Mouse (Mus musculus) brain, embryonic 14.5 days (tissue): ENCODE data around the gene Nell2. TPM values are rescaled to one million over a fixed set of nuclear protein-coding genes. Genes with fewer than 3 reads are reported as not detected.
A peak's percentile ranks its signal among the peaks of the same experiment; 100 is the strongest.

Experiments used
- DNase-seq: peaks from one replicate; pipeline ENCODE4 v3.0.0-alpha.2; 2011; ENCODE audit warnings: low read depth
- CTCF ChIP-seq: fragments of 200-500 bp; IDR thresholded peaks from 2 replicates; pipeline ENCODE4 v1.5.1; 2012; ENCODE audit warnings: inconsistent platforms, mild to moderate bottlenecking, moderate library complexity, borderline replicate concordance; ENCODE audit not compliant: insufficient read depth, insufficient read length; ENCODE audit errors: extremely low read depth
- POLR2A ChIP-seq: fragments of 200-500 bp; IDR thresholded peaks from 2 replicates; pipeline ENCODE4 v1.6.1; 2012; ENCODE audit warnings: mild to moderate bottlenecking, inconsistent platforms, borderline replicate concordance; ENCODE audit not compliant: poor library complexity, insufficient read depth, insufficient read length, severe bottlenecking; ENCODE audit errors: extremely low read depth
- polyA plus RNA-seq: library from polyadenylated mRNA; depleted of rRNA; stranded (reverse); fragments of >200 nt; gene quantifications from 2 replicates; pipeline ENCODE4 v1.2.3, GENCODE M21; 2012

Gene Nell2
- polyA plus RNA-seq, 1 experiment, result 168 TPM

GRCm38 (mm10) chr15:95316626-95317025 lies 211.7 kb downstream of the Nell2 start:
- no peak for DNase-seq
- no peak for TF ChIP-seq POLR2A
- no peak for TF ChIP-seq CTCF

GRCm38 (mm10) chr15:95314808-95315145 lies 213.6 kb downstream of the Nell2 start:
- TF ChIP-seq POLR2A (no peak), CTCF (no peak)

GRCm38 (mm10) chr15:95314121-95314807 lies 214.1 kb downstream of the Nell2 start:
- TF ChIP-seq POLR2A (no peak), CTCF (no peak)
- DNase-seq, result peak; percentile 70

More at GRCm38 (mm10) chr15:95314808-95315145, 213.6 kb downstream of the Nell2 start:
- no peak for DNase-seq

GRCm38 (mm10) chr15:95313286-95313685 lies 215.1 kb downstream of the Nell2 start:
- DNase-seq, result peak; percentile 86

GRCm38 (mm10) chr15:95304102-95304501 lies 224.3 kb downstream of the Nell2 start:
- peak; percentile 73 for DNase-seq
- TF ChIP-seq POLR2A (no peak), CTCF (no peak)

More at GRCm38 (mm10) chr15:95313286-95313685, 215.1 kb downstream of the Nell2 start:
- no peak for TF ChIP-seq CTCF
- no peak for TF ChIP-seq POLR2A

- TF ChIP-seq POLR2A, result no peak
- TF ChIP-seq CTCF, result no peak
- no peak for DNase-seq
These were observed 231.8 kb downstream of the Nell2 start for GRCm38 (mm10) chr15:95296561-95296960.

GRCm38 (mm10) chr15:95289047-95289446 lies 239.3 kb downstream of the Nell2 start:
- DNase-seq, result peak; percentile 59
- TF ChIP-seq CTCF, result no peak

GRCm38 (mm10) chr15:95285199-95285598 lies 243.2 kb downstream of the Nell2 start:
- DNase-seq, result peak; percentile 74

GRCm38 (mm10) chr15:95280986-95281385 lies 247.4 kb downstream of the Nell2 start:
- TF ChIP-seq CTCF (no peak), POLR2A (no peak)
- no peak for DNase-seq

More at GRCm38 (mm10) chr15:95285199-95285598, 243.2 kb downstream of the Nell2 start:
- TF ChIP-seq POLR2A (no peak), CTCF (no peak)

- TF ChIP-seq POLR2A (no peak), CTCF (no peak)
These were observed 250.4 kb downstream of the Nell2 start for GRCm38 (mm10) chr15:95278001-95278400.

GRCm38 (mm10) chr15:95276556-95276955 lies 251.8 kb downstream of the Nell2 start:
- TF ChIP-seq POLR2A (no peak), CTCF (no peak)
- DNase-seq, result no peak

More at GRCm38 (mm10) chr15:95278001-95278400, 250.4 kb downstream of the Nell2 start:
- no peak for DNase-seq

- no peak for DNase-seq
- no peak for TF ChIP-seq CTCF
- no peak for TF ChIP-seq POLR2A
These were observed 252.8 kb downstream of the Nell2 start for GRCm38 (mm10) chr15:95275553-95275952.

- TF ChIP-seq POLR2A (no peak), CTCF (no peak)
- DNase-seq, result no peak
These were observed 255.1 kb downstream of the Nell2 start for GRCm38 (mm10) chr15:95273236-95273635.

GRCm38 (mm10) chr15:95272167-95272566 lies 256.2 kb downstream of the Nell2 start:
- peak; percentile 21; the same call in 1 of the 2 replicates for TF ChIP-seq CTCF
- no peak for TF ChIP-seq POLR2A
- DNase-seq, result no peak
